Mouse (Mus musculus) heart, embryonic 11.5 days (tissue): Measurements from ENCODE around the gene Snd1. TPM values are rescaled to one million over a fixed set of nuclear protein-coding genes. Genes with fewer than 3 reads are reported as not detected.

Experiments
- ATAC-seq: fragments of 200-750 bp; cut with Nextera tagmentation; replicated peaks from 2 replicates; pipeline ENCODE4 v1.8.0; 2017; ENCODE audit warnings: moderate library complexity; ENCODE audit not compliant: insufficient number of reproducible peaks, low FRiP score, low TSS enrichment
- H3K27ac ChIP-seq: fragments of 300-500 bp; sonication (generic); 2 replicates; pipeline ENCODE4 v1.5.1; 2014; ENCODE audit warnings: mild to moderate bottlenecking, low read depth, low read length
- H3K27me3 ChIP-seq: fragments of 300-500 bp; sonication (generic); 2 replicates; pipeline ENCODE4 v1.6.1; 2014; ENCODE audit warnings: mild to moderate bottlenecking, low read length, mixed read lengths; ENCODE audit not compliant: control insufficient read depth, insufficient read depth
- H3K36me3 ChIP-seq: fragments of 300-500 bp; sonication (generic); 2 replicates; pipeline ENCODE4 v1.6.1; 2014; ENCODE audit warnings: mild to moderate bottlenecking, low read length, moderate library complexity, mixed read lengths; ENCODE audit not compliant: control insufficient read depth, insufficient read depth
- H3K4me1 ChIP-seq: fragments of 300-500 bp; sonication (generic); 2 replicates; pipeline ENCODE4 v1.6.1; 2014; ENCODE audit warnings: low read length; ENCODE audit not compliant: control insufficient read depth, insufficient read depth
- H3K4me2 ChIP-seq: fragments of 300-500 bp; sonication (generic); 2 replicates; pipeline ENCODE4 v1.6.1; 2014; ENCODE audit warnings: mild to moderate bottlenecking, moderate library complexity
- H3K4me3 ChIP-seq: fragments of 300-500 bp; sonication (generic); 2 replicates; pipeline ENCODE4 v1.5.1; 2014; ENCODE audit warnings: low read depth, low read length
- H3K9ac ChIP-seq: fragments of 300-500 bp; sonication (generic); 2 replicates; pipeline ENCODE4 v1.6.1; 2014; ENCODE audit warnings: mild to moderate bottlenecking, low read depth, low read length, moderate library complexity
- H3K9me3 ChIP-seq: fragments of 300-500 bp; sonication (generic); replicated peaks from 2 replicates; pipeline ENCODE4 v1.6.1; 2016; ENCODE audit warnings: low read length; ENCODE audit not compliant: control insufficient read depth
- WGBS: fragments of 180-500 bp; shearing (Covaris S2); extraction: QIAGEN DNeasy Blood & Tissue Kit; methylation state at CpG from one replicate; pipeline ENCODE4 v1.1.7; 2014; ENCODE audit not compliant: insufficient replicate concordance; 5-methylcytosine and 5-hydroxymethylcytosine counted together
- polyA plus RNA-seq: library from polyadenylated mRNA; unstranded; fragments of >200 nt; fragmentation: Nextera tagmentation; extraction: Ambion mirVana; gene quantifications from 2 replicates; pipeline ENCODE4 v1.2.1, GENCODE M21; 2014

Gene Snd1
- polyA plus RNA-seq, 1 experiment from 2014 or later: 87.9 TPM

DNA sequence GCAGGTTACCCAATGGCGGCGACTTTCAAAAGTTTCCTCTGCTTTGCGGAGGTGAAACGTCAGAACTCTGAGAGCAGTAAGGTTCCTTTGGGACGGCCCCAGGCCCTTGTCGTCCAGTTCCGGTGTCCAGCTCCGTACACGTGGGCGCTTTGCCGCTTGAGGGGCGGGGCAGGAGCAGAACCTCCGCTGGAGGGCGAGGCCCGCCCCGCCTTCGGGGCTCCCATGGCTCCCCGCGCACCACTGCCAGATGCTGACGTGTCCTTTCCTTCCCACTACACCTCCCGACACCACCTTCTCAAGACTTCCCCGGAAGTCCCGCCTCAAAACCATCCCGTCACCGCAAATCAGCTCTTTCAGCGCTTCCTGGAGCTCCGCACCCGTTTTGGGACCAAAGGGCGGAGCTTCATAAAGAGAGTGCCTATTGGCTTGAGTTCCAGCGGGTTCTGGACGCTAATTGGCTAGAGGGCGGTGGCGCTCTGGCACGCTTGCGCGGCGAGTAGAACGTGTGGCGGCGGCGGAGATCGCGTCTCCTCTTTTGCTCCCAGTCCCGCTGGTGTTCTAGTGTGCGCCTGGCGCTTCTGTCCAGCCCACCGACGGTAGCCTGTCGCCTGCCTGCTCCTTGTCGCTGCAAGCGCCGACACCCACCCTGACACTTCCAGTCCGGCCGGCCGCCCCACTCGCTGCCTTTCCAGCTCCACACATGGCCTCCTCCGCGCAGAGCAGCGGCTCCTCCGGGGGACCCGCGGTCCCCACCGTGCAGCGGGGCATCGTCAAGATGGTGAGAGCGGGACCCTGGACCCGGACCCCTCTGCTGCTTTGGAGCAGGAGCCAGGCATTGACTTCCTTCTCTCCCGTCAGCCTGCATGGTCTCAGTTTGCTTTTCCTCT, 5.2 kb downstream of the Snd1 start:
- H3K9ac ChIP-seq: peak overlapping the region; percentile 90
- no peaks in the 10 kb centered on the region for H3K36me3 ChIP-seq
- H3K4me1 ChIP-seq: peaks cover 33% of the 10 kb centered on the region
- H3K27ac ChIP-seq: peak overlapping the region; percentile 84
- H3K4me3 ChIP-seq: peak overlapping the region; percentile 95
- WGBS: under 1% methylated on average over 68 of the region's 68 CpGs
- no peaks in the 10 kb centered on the region for H3K9me3 ChIP-seq
- ATAC-seq: peak; percentile 99
- H3K27me3 ChIP-seq: no peaks in the 10 kb centered on the region
- H3K4me2 ChIP-seq: peak overlapping the region; percentile 86

DNA sequence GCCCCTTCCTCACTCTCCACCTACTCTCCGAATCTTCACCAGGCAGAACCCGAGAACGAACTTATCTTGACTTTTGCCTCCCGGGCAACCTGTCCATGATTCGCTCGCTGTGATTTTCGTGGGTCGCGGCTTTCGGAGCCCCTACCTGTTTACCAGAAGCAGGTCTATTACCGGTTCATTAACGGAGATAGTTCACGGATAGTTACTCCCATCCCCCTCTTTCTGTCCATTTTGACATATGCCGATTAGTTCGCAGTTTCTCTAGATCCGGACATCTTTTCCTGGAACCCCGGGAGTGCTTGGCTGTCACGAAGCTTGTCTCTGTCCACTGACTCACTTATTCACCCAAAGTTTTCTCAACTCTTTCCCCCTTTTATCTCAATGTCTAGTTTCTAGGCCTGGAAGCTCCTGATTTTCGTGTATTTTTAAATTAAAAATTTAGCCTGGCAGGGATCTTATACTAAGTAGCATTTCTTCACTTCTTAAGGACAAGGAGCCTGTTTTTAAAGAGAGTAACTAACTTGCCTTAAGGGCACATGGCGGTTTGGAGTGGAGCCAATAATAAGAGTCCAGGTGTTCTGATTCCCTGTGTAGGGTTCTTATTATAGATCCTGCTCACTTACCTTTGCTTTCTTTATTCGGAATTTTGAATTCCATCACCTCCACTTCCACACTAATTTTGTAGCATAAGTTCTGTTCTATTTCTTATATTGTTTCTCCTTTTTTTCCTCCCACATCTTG, 6.0 kb downstream of the Snd1 start:
- Histone ChIP-seq H3K4me3 (peak overlapping the region; percentile 95), H3K27ac (peak overlapping the region; percentile 84), H3K9me3 (no peaks in the 10 kb centered on the region), H3K27me3 (no peaks in the 10 kb centered on the region), H3K9ac (peak overlapping the region; percentile 90), H3K4me2 (peak overlapping the region; percentile 83), H3K36me3 (no peaks in the 10 kb centered on the region), H3K4me1 (peaks cover 36% of the 10 kb centered on the region)
- ATAC-seq: no peak
- WGBS: 5% methylated on average over 21 of the region's 21 CpGs

DNA sequence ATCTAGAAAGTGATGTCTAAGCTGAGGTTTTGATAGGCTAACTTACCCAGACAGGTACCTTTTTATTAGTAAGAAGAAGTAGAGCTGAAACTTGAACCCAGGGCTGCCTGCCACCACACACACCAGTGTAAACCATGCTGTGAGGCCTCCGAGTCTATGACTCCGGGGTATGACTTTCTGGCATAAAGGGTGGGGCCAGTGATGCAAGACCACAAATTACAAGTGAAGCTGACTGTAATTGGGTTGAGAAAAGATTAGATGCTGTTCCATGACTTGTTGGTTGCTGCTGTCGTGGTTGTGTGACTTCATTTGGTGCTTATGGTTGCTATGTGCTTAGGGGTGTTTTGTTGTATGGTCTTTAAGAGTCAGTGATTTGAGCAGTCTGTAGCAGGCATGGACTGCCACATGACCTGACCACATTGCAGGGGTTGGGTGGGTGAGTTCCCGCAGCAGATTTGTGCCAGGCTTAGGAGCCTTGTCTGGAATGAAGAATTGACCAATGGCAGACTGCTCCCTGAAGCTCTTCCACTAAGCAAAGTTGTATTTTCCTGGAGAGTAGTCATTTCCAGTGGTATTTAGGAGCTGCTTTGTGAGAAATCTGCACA, 7.9 kb downstream of the Snd1 start:
- Histone ChIP-seq H3K4me1 (peaks cover 43% of the 10 kb centered on the region), H3K27me3 (no peaks in the 10 kb centered on the region), H3K27ac (no peak overlapping the region), H3K4me3 (no peak overlapping the region), H3K9ac (no peak overlapping the region), H3K4me2 (peak overlapping the region; percentile 34), H3K36me3 (no peaks in the 10 kb centered on the region), H3K9me3 (no peaks in the 10 kb centered on the region)
- ATAC-seq: no peak
- WGBS: 73% methylated on average over 4 of the region's 4 CpGs

DNA sequence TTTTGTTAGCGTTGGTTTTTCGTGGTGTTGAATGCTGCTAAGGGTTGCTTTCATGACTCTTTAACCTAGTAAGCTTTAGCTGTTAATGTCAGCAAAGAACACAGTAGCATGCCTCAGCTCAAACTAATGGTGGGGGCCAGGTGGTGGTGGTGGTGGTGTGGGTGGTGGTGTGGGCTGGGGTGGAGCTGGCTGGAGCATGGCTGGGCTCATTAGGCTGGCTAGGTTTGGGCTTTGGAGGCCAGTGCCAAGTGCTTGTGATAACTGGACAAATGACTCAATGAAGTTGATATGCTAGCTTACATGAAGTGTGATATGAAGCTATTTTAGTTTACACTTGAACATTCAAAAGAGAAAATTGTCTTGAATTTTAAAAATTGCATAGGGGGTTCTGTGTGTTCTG, 11.1 kb downstream of the Snd1 start:
- peak; percentile 57; the same call in 1 of the 2 replicates for ATAC-seq
- Histone ChIP-seq H3K27me3 (no peaks in the 10 kb centered on the region), H3K9ac (no peak overlapping the region), H3K4me3 (no peak overlapping the region), H3K9me3 (no peaks in the 10 kb centered on the region), H3K36me3 (no peaks in the 10 kb centered on the region), H3K4me1 (peaks cover 43% of the 10 kb centered on the region), H3K4me2 (no peak overlapping the region), H3K27ac (no peak overlapping the region)
- WGBS: 91% methylated on average over 2 of the region's 2 CpGs

DNA sequence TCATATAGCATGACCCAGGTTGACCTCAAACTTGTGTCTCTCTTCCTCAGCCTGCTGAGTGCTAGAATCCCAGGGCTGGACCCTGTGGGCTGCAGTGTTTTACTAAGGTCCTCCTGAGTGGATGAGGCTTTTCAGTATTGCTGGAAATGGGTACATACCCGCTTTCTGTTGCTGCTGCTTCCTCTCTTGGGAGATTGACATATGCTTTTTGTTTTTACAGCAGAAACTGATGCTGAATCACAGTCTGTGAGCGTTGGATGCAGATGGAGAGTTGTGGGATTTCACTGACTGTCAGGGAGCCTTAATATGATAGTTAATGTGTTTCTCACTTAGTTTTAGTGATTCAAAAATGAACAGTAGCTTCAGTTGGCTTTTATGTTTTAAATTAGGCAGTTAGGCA, 11.5 kb downstream of the Snd1 start:
- H3K27ac ChIP-seq: no peak overlapping the region
- ATAC-seq: no peak
- 77% methylated on average over 2 of the region's 2 CpGs for WGBS
- no peak overlapping the region for H3K4me3 ChIP-seq
- H3K4me2 ChIP-seq: no peak overlapping the region
- no peaks in the 10 kb centered on the region for H3K36me3 ChIP-seq
- H3K27me3 ChIP-seq: no peaks in the 10 kb centered on the region
- no peak overlapping the region for H3K9ac ChIP-seq
- H3K9me3 ChIP-seq: no peaks in the 10 kb centered on the region
- H3K4me1 ChIP-seq: peaks cover 38% of the 10 kb centered on the region

DNA sequence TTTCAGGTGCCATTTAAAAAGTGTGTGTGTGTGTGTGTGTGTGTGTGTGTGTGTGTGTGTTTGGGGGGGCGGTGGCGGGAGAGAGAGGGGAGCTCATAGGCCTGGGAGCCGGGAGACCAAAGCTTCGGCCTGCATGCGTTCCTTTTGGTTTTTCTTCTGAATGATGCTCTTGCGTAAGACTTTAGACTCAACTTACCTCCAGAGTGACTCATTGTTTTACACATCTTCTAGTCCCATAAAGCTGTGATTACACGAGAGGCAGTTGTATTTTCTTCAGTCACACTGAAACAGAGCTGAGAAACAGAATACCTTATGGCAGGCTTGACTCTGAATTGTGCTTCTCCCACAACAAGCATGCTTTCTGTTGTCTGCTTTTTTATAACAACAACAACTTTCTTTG, 12.0 kb downstream of the Snd1 start:
- no peak overlapping the region for H3K27ac ChIP-seq
- no peaks in the 10 kb centered on the region for H3K27me3 ChIP-seq
- ATAC-seq: no peak
- 90% methylated on average over 7 of the region's 7 CpGs for WGBS
- H3K36me3 ChIP-seq: no peaks in the 10 kb centered on the region; the same call in 1 of the 2 replicates
- H3K4me3 ChIP-seq: no peak overlapping the region
- peaks cover 34% of the 10 kb centered on the region for H3K4me1 ChIP-seq
- no peaks in the 10 kb centered on the region for H3K9me3 ChIP-seq
- no peak overlapping the region for H3K9ac ChIP-seq
- no peak overlapping the region for H3K4me2 ChIP-seq

DNA sequence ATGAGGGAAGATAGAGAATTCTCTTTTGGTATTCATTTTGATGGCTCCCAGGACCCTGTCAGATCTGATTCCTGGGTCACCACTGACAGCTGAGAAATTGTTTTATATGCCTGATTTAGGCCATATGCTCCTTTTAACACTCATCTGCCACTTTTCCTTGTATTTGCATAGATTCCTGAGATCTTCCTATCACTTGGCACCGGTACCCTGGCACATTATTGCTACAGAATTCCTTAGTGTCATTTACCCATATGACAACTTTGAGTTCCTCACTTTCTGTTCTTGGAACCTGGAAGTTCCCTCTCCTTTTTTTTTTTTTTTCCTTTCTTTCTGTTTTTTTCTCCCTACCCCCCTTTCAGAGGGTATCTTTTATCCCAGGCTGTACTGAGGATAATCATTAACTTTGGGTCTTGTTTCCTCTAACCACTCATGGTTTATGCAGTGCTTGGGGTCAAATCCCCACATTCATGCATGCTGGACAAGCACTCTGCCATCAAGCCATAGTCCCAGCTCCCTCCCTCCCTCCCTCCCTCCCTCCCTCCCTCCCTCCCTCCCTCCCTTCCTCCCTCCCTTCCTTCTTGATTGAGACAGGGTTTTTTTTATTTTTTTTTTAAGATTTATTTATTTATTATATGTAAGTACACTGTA, 13.4 kb downstream of the Snd1 start:
- Histone ChIP-seq H3K4me3 (no peak overlapping the region), H3K9ac (no peak overlapping the region), H3K27me3 (no peaks in the 10 kb centered on the region), H3K27ac (no peak overlapping the region), H3K4me2 (no peak overlapping the region), H3K4me1 (peaks cover 19% of the 10 kb centered on the region), H3K36me3 (peaks cover 4% of the 10 kb centered on the region; the same call in 1 of the 2 replicates), H3K9me3 (no peaks in the 10 kb centered on the region)
- ATAC-seq: no peak
- WGBS: 90% methylated on average over 1 of the region's 1 CpGs

GRCm38 (mm10) chr6:28490612-28491011, 15.7 kb downstream of the Snd1 start:
- H3K27me3 ChIP-seq: no peaks in the 10 kb centered on the region
- no peak overlapping the region for H3K9ac ChIP-seq
- no peak for ATAC-seq
- H3K4me2 ChIP-seq: no peak overlapping the region
- 86% methylated on average over 5 of the region's 5 CpGs for WGBS
- H3K36me3 ChIP-seq: peaks cover 4% of the 10 kb centered on the region; the same call in 1 of the 2 replicates
- no peak overlapping the region for H3K27ac ChIP-seq
- H3K4me3 ChIP-seq: no peak overlapping the region
- no peaks in the 10 kb centered on the region for H3K9me3 ChIP-seq
- H3K4me1 ChIP-seq: peaks cover 10% of the 10 kb centered on the region
